Mouse (Mus musculus): ENCODE measurements around the gene Ctrl. TPM values are rescaled to one million over a fixed set of nuclear protein-coding genes. Genes with fewer than 3 reads are reported as not detected.
"Not testable (repeated sequence)": the region's sequence is repeated elsewhere in the genome, so short reads cannot be mapped to it uniquely, and the experiment has no call there.

Gene Ctrl
- under 1 TPM; 0.30 to 0.70 TPM for total RNA-seq (2021)
- long read RNA-seq, experiment 1 = 0 reads
- long read RNA-seq, experiment 2 = 0 reads

DNA sequence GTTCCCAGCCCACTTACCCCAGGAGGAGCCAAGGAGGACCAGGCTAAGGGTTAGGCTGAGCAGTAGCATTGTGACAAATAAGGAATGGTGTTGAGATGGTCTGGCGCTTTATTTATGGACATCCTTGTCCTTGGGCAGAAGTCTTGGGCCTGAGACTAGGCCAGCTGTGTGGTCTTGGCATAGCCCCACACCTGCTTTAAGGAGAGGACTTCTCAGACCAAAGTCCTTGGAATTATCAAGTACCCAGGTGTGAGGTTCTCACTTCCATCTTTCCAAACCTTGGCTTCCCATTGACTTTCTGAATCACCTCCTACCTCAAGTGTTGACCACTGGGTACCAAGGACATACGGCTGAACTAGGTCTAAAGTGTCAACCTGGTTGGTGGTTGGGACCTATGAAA is at the start of gene Ctrl:
Ctrl (minus strand) TSS at position 101 of the 400 bp plus-strand sequence.
- DNase-seq = no peak

DNA sequence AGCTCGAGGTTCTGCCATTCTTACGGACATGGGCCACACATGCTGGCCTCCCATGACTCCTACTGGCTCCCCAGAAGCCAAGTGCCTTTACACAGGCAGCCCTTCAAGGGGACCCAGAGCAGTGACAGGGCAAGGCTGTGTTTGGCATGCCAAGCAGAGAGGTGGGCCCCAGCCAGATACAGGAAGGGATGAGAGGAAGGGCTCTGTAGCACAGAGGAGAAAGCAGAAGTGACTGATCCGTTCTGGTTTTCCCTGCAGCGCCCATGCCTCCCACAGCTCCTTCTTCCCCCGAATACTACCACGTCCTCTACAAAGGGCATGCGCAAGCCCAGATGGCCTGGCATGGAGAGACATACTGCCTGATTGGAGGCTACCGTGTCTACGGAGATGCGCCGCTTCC is 49.7 kb upstream of the Ctrl start:
- DNase-seq = not testable (repeated sequence)

DNA sequence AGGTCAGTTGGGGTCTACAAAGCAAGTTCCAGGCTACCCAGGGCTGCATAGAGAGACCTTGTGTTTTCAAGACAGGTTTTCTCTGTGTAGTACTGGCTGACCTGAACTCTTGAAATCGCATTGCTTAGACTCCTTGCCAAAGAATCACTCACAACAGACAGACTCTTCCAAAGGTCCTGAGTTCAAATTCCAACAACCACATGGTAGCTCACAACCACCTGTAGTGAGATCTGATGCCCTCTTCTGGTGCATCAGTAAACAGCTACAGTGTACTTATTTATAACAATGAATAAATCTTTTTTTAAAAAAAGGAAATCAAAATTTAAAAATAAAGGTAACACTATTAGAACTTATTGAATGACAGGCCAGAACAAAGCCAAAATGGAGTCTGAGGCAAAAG is 47.5 kb upstream of the Ctrl start:
- no peak for DNase-seq

DNA sequence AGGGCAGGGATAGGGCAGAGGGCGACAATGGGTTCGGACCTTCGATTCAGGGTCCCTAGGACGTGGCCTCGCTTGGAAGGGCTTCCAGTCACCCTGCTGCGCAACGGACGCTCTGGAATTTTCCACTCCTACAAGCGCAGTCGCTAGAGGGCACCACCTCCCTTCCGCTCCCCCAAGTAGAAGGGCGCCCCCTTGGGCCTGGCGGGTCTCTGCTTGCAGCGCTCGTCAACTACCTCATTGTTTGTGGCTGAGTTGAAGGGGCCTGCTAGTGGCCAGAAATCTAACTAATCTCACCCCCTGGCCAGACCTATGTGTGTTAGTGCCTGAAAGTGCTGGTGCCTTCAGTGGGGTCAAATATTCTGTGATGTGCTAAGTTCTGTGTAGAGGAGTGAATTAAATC is 45.7 kb upstream of the Ctrl start, which contains the start of gene Dpep3:
Dpep3 (minus strand) TSS at position 105 of the 400 bp plus-strand sequence.
- DNase-seq = no peak

DNA sequence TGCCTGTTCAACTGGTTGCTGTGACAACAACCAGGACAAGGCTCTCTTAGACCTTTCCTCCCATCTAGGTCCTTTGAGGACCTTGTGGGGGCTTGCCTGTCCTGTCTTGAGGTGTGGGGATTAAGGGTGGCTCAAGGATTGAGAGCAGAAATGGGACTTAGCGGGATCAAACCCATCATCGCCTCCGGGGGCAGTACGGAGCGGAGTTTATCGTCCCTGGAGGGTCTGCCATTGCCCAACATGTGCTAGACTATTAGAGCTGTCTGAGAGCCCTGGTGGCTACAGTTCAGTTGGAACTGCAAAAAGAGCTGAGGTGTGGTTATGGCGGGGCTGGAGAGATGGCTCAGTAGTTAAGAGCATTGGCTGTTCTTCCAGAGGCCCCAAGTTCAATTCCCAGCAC is 41.7 kb upstream of the Ctrl start:
- no peak for DNase-seq

DNA sequence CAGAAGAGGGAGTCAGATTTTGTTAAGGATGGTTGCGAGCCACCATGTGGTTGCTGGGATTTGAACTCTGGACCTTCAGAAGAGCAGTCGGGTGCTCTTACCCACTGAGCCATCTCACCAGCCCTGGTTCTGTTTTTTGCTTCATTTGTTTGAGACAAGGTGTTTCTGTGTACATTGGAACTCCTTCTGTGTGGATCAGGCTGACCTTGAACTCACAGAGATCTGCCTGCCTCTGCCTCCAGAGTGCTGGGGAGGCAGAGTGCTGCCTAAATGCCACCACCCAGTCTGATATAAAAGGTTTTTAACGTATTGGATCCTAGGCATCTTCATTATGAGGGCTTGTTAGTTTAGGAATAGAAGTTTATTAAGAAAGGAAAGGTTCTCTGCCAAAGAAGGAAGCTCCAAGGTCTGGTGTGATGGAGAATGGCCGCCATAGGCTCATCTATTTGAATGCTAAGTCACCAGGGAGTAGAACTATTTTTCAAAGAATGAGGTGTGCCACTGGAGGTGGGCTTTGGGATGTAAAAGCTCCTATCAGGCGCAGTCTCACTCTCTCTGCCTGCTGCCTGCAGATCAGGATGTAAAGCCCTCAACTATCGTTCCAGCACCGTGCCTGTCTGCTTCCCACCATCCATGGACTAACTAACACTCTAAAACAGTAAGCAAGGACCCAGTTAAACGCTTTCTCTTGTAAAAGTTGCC is 37.5 kb upstream of the Ctrl start:
- DNase-seq = no peak

DNA sequence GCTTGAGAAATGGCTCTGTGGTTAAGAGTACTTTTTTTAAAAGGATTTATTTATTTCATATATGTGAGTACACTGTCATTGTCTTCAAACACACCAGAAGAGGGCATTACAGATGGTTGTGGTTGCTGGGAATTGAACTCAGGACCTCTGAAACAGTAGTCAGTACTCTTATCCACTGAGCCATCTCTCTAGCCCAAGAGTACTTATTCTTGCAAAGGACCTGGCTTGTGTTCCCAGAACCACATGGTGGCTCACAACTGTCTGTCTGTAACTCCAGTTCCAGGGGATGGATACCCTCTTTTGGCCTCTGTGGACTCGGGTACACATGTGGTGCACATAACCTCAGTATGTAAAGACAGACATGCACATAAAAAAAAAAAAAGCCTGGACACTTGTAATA is 35.7 kb upstream of the Ctrl start:
- DNase-seq = no peak

DNA sequence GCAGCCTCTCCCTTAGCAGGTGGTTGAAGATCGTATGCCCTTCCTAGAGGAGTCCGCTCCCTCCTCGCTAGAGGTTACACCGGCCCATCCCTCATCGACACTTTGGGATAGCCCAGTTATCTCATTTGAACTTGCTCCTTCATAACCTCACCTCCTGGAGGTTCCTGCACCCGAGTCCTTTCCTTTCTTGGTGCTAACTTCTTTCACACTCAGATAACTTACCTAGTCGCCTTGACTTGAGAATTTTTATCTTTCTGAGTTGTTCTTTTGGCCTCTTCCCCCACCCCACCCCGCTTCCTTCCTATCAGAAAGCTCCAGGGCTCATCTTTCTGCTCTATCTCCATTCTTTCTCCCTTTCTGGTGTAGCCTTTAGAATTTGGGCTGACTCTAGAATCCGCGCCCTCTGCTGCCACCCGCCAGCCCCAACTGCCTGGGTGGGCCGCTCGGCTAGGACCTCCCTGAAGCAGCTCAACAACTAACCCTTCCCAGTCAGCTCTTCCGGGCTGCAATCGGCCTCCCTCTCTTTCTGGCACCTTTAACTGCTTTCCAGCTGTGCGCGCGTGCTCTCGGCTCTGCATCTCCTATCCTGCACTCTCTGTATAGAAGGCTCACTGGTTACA is 33.1 kb upstream of the Ctrl start:
- peak; percentile 42 for DNase-seq

DNA sequence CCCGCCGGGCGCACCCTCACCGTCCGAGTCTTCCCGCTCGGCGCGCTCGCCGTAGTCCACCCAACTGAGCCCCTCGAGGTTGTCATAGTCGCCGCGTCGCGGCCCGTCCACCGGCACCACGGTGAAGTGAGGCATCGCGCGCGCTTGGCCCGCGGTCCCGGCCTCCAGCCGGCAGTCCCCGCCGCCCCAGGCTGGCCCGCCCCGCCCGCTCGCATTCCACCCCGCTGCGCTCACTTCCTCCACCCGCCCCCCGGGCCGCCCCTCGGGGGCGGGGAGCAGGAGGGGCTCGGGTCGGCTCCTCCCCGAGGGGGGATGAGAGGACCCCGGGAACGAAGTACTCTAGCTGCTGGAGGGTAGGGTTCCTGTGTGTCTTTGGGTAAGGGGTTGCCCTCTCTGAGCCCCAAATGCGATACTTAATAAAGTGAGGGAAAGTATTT is 32.3 kb upstream of the Ctrl start, which contains the start of gene Slc12a4:
Slc12a4 (minus strand) TSS at position 193 of the 437 bp plus-strand sequence.
- peak; percentile 91 for DNase-seq

DNA sequence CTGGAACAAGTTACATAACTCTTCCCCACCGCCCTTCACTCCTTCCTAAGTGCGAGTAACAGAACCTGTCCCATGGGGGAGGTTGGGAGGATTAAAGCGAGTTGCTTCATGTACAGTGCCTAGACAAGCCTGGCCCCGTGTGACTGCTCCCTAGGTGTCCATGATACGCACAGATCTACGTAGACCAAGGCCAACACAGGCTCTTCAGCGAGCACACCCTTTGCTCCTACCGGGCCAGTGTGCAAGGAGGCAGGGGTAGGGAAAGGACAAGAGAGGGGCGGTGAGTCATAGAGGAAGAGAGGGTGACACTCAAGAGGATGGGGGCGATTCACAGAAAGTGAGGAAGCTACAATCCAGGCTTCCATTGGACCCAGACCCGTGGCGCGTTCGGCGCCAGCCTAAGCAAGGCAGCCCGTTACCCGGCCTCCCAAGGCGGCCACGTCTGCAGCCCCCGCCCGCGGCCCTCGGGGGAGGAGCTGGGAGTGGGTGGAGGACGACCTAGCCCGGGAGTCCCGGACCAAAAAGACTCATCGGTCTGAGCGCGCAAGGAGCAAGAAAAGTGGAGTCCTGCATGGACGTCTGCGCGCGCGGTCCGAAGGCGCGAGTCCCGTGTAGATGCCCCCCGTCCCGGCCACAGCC is 31.7 kb upstream of the Ctrl start:
- peak; percentile 74 for DNase-seq

DNA sequence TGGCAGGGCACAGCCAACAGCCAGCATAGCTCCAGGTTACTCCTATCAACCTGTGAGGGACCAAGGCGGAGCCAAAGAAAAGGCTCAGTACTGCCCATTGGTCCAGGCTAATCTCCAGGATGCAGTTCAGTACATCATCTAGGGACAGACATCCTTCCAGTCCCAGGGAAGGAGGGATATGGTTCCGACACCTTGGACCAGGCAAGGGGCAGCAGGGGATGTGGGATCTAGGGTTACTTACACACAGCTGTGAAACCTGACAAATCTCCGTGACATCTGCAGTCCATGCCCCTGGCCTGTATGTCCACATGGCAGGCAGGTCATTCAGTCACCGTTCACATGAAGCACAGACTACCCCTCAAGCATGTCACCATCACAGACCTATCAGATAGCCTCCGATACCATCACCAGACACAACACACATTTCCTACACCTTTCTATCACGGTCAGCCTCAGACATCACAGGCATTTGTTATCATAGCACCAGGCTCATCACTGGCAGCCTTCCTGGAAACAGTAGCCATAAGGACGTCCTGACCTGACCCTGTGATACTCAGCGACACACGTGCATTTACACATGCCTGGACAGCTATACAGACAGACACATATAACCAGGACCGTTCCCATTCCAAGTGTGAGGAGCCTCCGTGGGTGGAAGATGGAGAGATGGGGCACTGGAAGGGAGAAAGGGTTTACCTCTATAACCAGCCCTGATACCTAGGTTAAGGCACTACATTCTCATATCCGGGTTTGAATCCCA is 31.0 kb upstream of the Ctrl start:
- no peak for DNase-seq

DNA sequence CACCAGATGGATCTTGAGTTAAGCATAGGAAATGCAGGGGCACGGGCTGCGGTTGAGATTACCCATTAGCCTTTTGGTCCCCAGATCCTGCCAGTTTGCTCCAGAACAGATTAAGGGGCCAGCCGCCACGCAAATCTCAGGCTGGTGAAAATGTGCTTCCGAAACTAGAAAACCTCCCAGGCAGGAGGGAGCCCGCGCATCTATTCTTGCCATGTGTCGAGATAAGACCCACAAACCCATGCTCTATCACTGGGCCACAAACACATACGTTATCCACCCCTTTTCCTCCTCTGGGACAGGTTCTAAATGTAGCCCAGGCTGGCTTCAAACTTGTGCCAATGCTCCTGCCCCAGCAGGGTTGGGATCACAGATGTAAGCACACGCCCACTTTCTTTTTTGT is 27.9 kb upstream of the Ctrl start:
- no peak for DNase-seq

DNA sequence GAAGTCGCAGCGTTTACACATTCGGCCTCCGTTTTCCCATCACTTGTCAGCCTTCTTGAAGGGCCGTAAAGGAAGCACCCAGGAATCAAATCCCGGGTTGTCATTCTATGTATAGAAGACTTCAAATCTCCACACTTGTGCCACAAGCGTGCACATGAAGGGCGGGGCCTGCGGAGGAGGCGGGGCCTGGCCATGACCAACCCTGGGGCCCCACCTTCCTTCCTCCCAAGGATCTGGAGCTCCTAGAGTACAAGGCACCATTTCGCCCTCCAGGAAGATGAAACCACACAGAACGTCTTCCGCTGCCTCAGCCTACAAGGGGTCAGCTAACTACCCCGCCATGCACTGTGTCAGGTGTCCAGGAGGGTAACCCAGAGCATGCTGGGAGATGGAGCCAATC is 27.4 kb upstream of the Ctrl start:
- DNase-seq = no peak

DNA sequence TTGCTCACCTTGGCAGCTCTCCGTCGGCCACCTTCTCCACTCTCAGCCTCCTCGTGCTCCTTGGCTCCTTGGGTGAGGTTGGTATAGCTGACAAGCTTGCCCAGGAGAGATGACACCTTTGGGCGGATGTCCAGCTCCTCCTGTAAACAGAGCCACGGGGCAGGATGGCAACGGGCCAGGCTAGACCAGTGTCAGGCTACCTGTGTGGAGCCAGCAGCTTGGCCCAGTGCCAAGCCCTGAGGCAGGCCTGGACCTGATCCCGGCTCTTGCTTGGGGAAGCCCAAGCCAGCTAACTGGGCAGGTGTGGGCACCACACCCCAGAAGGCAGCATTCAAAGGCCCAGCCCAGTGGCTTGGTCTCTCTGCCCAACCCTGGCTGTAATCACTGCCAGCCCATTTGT is 25.7 kb upstream of the Ctrl start:
- peak; percentile 59 for DNase-seq

DNA sequence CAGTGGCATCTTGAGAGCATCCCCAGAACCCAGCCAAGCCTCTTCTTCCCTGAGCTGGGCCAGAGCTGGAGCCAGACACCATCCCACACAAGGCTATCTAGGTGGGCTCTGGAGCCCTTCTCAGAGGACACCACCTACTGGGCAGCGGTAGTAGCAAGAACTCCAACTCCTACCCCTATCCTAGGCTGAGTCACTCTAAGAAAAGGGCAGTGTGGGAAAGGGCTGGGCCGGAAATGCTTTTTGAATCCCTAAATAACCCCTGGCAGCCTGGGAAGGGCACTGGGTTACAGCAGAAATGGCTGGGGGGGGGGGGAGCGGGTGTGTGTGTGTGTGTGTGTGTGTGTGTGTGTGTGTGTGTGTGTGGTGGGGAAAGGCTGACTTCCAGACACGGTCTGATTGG is 24.2 kb upstream of the Ctrl start:
- peak; percentile 56 for DNase-seq

DNA sequence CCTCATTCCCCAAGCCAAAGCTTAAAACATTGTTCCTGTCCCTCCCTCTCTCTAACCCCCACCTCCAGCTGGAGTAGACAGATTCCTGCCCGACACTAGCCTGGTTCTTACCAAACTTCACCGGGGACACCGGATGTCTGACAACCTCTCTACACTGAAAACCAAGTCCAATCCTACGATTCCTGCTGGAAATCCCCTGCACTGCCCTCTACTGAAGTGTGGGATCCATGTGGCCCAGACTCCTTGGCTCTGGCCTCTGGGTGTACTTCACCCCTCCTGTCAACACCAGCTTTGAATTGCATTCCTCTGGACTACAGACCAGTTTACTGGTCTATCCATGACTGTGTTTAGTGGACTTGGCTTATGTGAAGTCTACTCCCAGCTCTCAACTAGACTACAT is 22.9 kb upstream of the Ctrl start:
- DNase-seq = no peak

DNA sequence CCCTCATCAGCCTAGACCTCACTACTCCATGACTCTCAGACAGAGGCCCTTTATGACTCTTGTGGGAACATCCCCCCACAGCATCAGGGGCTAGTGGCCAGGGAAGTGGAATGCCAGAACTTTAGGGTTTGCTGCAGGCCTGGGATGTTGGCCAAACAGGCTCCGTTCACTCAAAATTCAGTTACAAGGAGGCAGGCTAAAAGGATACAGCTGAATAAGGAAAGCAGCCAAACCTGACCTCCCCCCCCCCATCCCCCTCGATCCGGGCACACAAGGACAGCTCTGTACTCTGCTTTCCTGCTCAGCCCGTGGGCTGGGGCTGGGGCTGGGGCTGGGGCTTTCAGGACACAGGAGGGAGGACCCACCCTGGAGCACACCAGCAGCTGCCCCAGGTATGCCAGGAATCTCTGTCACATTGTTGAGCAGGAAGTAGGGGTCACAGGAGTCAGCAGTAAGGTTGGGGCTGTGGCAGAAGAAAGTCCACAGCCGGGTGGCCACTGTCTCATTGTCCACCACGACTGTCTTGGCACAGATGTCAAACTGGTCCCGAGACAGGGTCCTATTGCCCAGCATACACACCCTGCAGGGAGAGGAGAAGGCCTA is 17.5 kb upstream of the Ctrl start:
- DNase-seq = peak; percentile 32

DNA sequence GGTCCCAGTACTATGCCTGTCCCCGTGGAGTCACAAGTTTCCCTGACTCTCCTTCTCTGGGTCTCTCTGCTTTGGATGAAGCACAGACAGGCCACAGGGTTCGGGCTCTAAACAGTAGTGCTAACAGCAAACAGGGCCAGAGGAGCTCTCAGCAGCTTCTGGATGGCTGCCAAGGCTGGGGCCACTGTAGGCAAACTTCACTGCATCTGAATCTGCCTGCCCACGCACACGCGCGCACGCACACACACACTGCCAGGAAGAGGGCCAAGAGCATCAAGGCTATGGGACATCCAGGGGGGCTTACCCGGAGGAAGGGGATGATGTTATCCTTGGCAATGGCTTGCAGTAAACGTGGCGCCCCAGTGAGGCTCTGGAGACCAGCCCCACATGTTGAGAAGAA is 15.7 kb upstream of the Ctrl start:
- DNase-seq = peak; percentile 76

DNA sequence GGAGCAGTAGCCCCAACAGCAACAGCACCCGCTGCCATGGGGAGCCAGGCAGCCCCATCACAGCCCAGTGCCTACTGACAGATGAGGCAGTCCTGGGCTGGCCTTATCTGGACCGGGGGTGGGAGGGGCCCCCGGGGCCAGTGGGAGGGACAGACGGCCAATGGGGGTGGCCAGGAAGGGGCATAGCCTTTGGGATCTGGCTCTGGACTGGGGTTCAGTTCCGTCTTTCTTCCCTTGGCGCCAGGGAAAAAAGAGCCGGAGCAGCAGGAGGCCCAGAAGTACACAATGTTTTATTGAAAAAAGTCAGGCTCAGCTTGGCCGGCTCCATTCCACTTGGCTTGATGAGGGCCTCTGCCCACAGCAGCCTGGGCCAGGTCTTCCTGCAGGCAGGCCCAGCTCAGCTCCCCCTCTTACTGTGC is 9.7 kb upstream of the Ctrl start, which contains the start of gene Lcat:
Lcat (minus strand) TSS at position 62 of the 419 bp plus-strand sequence.
- peak; percentile 43 for DNase-seq

DNA sequence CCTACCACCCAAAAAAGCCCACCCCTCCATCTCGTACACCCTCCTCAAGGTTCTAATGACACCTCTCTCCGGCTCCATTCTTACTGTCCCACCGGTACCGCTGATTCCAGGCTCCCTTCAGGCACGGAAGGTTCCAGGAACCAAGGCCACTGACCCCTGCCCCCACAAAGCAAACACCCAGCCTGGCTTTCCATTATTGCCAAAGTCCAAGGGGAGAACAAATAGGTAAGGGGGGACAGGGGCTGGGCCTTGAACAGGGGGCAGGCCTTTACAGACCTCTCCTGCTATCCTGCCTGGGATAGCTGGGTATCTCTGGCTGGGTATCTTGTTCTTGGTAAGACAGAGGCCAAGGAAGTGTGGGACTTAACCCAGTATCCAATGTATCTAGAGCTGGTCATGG is 8.9 kb upstream of the Ctrl start:
- no peak for DNase-seq

DNA sequence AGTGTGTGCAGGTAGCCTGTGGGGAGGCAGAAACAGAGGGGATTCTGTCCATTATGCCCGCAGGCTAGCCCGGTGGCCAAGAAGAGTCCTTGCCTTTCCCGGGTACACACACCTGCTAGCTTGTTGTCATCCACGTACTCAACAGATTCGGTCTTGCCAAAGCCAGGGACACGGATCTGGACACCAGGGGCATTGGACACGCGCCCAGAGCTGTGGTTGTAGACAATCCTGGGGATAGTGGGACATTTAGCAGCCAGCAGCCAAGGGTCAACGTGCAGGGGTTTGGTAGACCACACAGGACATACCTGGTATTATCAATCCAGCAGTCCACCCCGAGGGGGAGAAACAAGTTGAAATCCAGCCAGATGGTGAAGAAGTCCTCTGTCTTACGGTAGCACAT is 8.4 kb upstream of the Ctrl start:
- no peak for DNase-seq

DNA sequence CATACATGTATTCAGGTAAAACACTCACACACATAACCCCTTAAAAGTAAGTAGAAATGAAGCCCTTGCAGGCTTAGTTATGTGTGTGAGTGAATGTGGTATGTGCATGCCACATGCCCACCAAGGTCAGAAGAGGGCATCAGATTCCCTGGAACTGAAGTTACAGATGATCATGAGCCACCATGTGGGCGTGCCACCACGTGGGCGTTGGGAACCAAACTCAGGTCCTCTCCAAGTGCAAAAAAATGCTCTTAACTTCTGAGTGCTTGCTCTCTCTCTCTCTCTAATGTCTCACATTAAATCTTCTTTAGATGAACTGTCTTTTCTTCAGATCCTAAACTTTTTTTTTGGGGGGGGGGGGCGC is 4.6 kb upstream of the Ctrl start, which contains the start of gene Psmb10:
Psmb10 (minus strand) TSS at position 139 of the 364 bp plus-strand sequence.
- peak; percentile 60 for DNase-seq
